Mouse (Mus musculus): ENCODE data around the gene Hipk2. TPM values are rescaled to one million over a fixed set of nuclear protein-coding genes. Genes with fewer than 3 reads are reported as not detected.

Hipk2 gene
- polyA plus RNA-seq, 1 experiment = 34.3 TPM

- no peaks in the 10 kb centered on the region for H3K4me1 ChIP-seq (ENCODE audit: control insufficient read depth, insufficient read depth, low read length)
- DNase-seq = no peak
- H3K27me3 ChIP-seq (ENCODE audit: control insufficient read depth, insufficient read depth, low read length) = no peaks in the 10 kb centered on the region
- H3K4me3 ChIP-seq (replicated peaks; ENCODE audit: insufficient read depth, low read depth, low read length) = no peak overlapping the region
- WGBS = 96% methylated on average over 4 of the region's 4 CpGs
- no peak overlapping the region for H3K27ac ChIP-seq (ENCODE audit: insufficient read depth, low read length)
- no peak for TF ChIP-seq CTCF (IDR thresholded peaks at IDR 0.05; ENCODE audit: borderline replicate concordance, insufficient read depth, low read depth, low read length)
- no peak for TF ChIP-seq POLR2A (IDR thresholded peaks at IDR 0.05; ENCODE audit: borderline replicate concordance, insufficient read depth, low read length)
These were observed 24.6 kb upstream of the Hipk2 start for GRCm38 (mm10) chr6:38900479-38901126.

GRCm38 (mm10) chr6:38900073-38900472 lies 24.1 kb upstream of the Hipk2 start:
- TF ChIP-seq POLR2A (IDR thresholded peaks at IDR 0.05; ENCODE audit: borderline replicate concordance, insufficient read depth, low read length) (no peak), CTCF (IDR thresholded peaks at IDR 0.05; ENCODE audit: borderline replicate concordance, insufficient read depth, low read depth, low read length) (no peak)
- H3K27me3 ChIP-seq (ENCODE audit: control insufficient read depth, insufficient read depth, low read length) = no peaks in the 10 kb centered on the region
- no peak overlapping the region for H3K27ac ChIP-seq (ENCODE audit: insufficient read depth, low read length)
- WGBS = 95% methylated on average over 4 of the region's 4 CpGs
- no peak for DNase-seq
- no peak overlapping the region for H3K4me3 ChIP-seq (replicated peaks; ENCODE audit: insufficient read depth, low read depth, low read length)
- H3K4me1 ChIP-seq (ENCODE audit: control insufficient read depth, insufficient read depth, low read length) = no peaks in the 10 kb centered on the region

DNA sequence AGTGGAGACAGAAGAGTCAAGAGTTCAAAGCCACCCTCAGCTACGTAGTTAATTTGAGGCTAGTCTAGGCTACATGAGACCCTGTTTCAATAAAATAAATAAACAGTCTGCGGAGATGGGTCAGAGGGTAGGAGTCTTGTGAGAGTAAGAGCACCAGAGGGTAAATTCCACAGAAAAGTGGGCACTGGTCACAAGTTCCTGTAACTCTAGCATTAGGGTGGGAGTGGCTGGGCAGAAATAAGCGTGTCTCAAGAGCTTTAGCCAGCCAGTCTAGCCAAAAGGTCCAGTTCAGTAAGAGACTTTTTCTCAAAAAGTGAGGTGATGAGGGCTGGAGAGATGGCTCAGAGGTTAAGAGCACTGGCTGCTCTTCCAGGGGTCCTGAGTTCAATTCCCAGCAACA lies 17.6 kb upstream of the Hipk2 start:
- Histone ChIP-seq H3K4me1 (ENCODE audit: control insufficient read depth, insufficient read depth, low read length) (no peaks in the 10 kb centered on the region), H3K4me3 (replicated peaks; ENCODE audit: insufficient read depth, low read depth, low read length) (no peak overlapping the region), H3K27ac (ENCODE audit: insufficient read depth, low read length) (no peak overlapping the region), H3K27me3 (ENCODE audit: control insufficient read depth, insufficient read depth, low read length) (no peaks in the 10 kb centered on the region)
- WGBS = 97% methylated on average over 3 of the region's 3 CpGs
- no peak for DNase-seq
- TF ChIP-seq POLR2A (IDR thresholded peaks at IDR 0.05; ENCODE audit: borderline replicate concordance, insufficient read depth, low read length) = no peak
- TF ChIP-seq CTCF (IDR thresholded peaks at IDR 0.05; ENCODE audit: borderline replicate concordance, insufficient read depth, low read depth, low read length) = no peak

DNA sequence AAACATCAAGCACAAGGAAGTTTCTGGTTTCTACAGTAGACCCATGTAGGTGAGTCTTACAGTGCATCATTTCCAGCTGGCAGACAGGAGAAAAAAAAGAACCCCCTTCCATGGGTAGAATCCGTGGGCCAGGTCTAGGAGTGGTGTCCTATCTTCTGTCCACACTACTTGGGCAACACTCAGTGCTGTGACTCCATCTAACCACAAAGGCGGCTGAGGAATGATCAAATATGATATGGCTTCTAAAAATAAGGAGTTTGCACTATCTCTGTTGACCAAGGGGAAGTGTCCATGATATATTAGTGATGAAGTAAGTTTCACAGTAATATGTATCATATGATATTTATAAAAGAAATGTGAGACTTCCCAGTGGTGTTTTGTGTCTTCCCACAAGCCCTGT lies 16.1 kb upstream of the Hipk2 start:
- Histone ChIP-seq H3K4me3 (replicated peaks; ENCODE audit: insufficient read depth, low read depth, low read length) (no peak overlapping the region), H3K4me1 (ENCODE audit: control insufficient read depth, insufficient read depth, low read length) (no peaks in the 10 kb centered on the region), H3K27me3 (ENCODE audit: control insufficient read depth, insufficient read depth, low read length) (no peaks in the 10 kb centered on the region), H3K27ac (ENCODE audit: insufficient read depth, low read length) (no peak overlapping the region)
- TF ChIP-seq POLR2A (IDR thresholded peaks at IDR 0.05; ENCODE audit: borderline replicate concordance, insufficient read depth, low read length) = no peak
- TF ChIP-seq CTCF (IDR thresholded peaks at IDR 0.05; ENCODE audit: borderline replicate concordance, insufficient read depth, low read depth, low read length) = no peak
- WGBS = 76% methylated on average over 2 of the region's 2 CpGs
- no peak for DNase-seq

- TF ChIP-seq CTCF (IDR thresholded peaks at IDR 0.05; ENCODE audit: borderline replicate concordance, insufficient read depth, low read depth, low read length) = no peak
- TF ChIP-seq POLR2A (IDR thresholded peaks at IDR 0.05; ENCODE audit: borderline replicate concordance, insufficient read depth, low read length) = no peak
- 79% methylated on average over 6 of the region's 6 CpGs for whole genome bisulfite sequencing
- no peak for DNase-seq
- no peaks in the 10 kb centered on the region for H3K27me3 ChIP-seq (ENCODE audit: control insufficient read depth, insufficient read depth, low read length)
- no peaks in the 10 kb centered on the region for H3K4me1 ChIP-seq (ENCODE audit: control insufficient read depth, insufficient read depth, low read length)
- H3K4me3 ChIP-seq (replicated peaks; ENCODE audit: insufficient read depth, low read depth, low read length) = no peak overlapping the region
- no peak overlapping the region for H3K27ac ChIP-seq (ENCODE audit: insufficient read depth, low read length)
These were observed 13.2 kb upstream of the Hipk2 start for GRCm38 (mm10) chr6:38889156-38889555.

DNA sequence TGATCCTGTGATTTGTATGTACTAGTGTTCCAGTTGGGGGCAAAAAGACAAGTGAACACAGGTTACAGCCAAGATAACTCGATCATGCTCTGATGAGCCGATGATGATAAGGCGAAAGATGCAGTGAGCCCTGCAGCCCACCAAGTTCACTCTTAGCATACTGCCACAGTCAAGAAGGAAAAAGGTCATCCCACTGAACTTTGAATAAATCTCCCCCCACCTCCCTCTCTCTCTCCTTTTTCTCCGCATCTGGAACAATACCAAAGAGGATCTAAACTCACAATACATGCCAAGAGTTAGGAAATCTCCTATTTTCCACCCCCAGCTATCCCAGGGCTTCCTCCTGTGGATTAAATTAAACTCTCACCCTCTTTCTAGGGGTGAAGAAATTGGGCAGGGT lies 11.5 kb upstream of the Hipk2 start:
- H3K4me1 ChIP-seq (ENCODE audit: control insufficient read depth, insufficient read depth, low read length) = peaks cover 9% of the 10 kb centered on the region
- WGBS = 84% methylated on average over 4 of the region's 4 CpGs
- DNase-seq = no peak
- TF ChIP-seq POLR2A (IDR thresholded peaks at IDR 0.05; ENCODE audit: borderline replicate concordance, insufficient read depth, low read length) = no peak
- TF ChIP-seq CTCF (IDR thresholded peaks at IDR 0.05; ENCODE audit: borderline replicate concordance, insufficient read depth, low read depth, low read length) = no peak
- H3K27ac ChIP-seq (ENCODE audit: insufficient read depth, low read length) = no peak overlapping the region
- H3K4me3 ChIP-seq (replicated peaks; ENCODE audit: insufficient read depth, low read depth, low read length) = no peak overlapping the region
- H3K27me3 ChIP-seq (ENCODE audit: control insufficient read depth, insufficient read depth, low read length) = no peaks in the 10 kb centered on the region

- Histone ChIP-seq H3K27me3 (ENCODE audit: control insufficient read depth, insufficient read depth, low read length) (no peaks in the 10 kb centered on the region), H3K4me1 (ENCODE audit: control insufficient read depth, insufficient read depth, low read length) (peaks cover 10% of the 10 kb centered on the region), H3K27ac (ENCODE audit: insufficient read depth, low read length) (no peak overlapping the region), H3K4me3 (replicated peaks; ENCODE audit: insufficient read depth, low read depth, low read length) (no peak overlapping the region)
- 67% methylated on average over 1 of the region's 1 CpGs for WGBS
- TF ChIP-seq CTCF (IDR thresholded peaks at IDR 0.05; ENCODE audit: borderline replicate concordance, insufficient read depth, low read depth, low read length) = no peak
- no peak for TF ChIP-seq POLR2A (IDR thresholded peaks at IDR 0.05; ENCODE audit: borderline replicate concordance, insufficient read depth, low read length)
- no peak for DNase-seq
These were observed 9.2 kb upstream of the Hipk2 start for GRCm38 (mm10) chr6:38885132-38885531.

DNA sequence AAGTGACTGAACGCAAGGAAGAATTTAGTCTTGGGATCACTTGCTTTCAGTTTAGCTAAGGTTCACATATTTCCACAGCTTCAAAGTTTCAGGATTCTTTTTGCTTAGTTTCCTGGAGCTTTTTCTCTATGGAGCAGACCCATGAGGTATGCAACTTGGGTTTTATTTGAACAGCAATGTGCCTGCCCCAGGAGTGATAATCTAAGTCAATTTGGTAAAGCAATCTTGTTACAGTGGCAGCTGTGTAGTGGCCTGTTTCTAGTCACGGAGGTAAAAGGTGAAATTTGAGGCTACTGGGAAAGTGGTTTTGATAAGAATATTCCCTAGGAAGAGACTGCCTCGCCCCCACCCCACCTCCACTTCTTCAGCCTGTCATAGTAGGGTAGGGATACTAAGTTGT lies 8.5 kb upstream of the Hipk2 start:
- TF ChIP-seq CTCF (IDR thresholded peaks at IDR 0.05; ENCODE audit: borderline replicate concordance, insufficient read depth, low read depth, low read length) = no peak
- no peak for TF ChIP-seq POLR2A (IDR thresholded peaks at IDR 0.05; ENCODE audit: borderline replicate concordance, insufficient read depth, low read length)
- Histone ChIP-seq H3K27ac (ENCODE audit: insufficient read depth, low read length) (no peak overlapping the region), H3K4me3 (replicated peaks; ENCODE audit: insufficient read depth, low read depth, low read length) (no peak overlapping the region), H3K4me1 (ENCODE audit: control insufficient read depth, insufficient read depth, low read length) (peaks cover 10% of the 10 kb centered on the region), H3K27me3 (ENCODE audit: control insufficient read depth, insufficient read depth, low read length) (no peaks in the 10 kb centered on the region)
- no peak for DNase-seq
- over 99% methylated on average over 3 of the region's 3 CpGs for WGBS

Data from cerebellum, adult 2 months (tissue).